Mouse (Mus musculus) left cerebral cortex, postnatal 36 days (tissue): ENCODE measurements around the gene Chil1. TPM values are rescaled to one million over a fixed set of nuclear protein-coding genes. Genes with fewer than 3 reads are reported as not detected.

Source experiments
- total RNA-seq, 2 experiments: library from RNA; stranded (reverse); gene quantifications; 2 replicates each; pipeline ENCODE4 v1.2.3; 2021

Gene Chil1
- total RNA-seq, 2 experiments from 2014 or later: 12.0 to 12.4 TPM

Other genes with a start within 250 kb of the Chil1 start
- gene Fmod, start 144.9 kb upstream of the Chil1 start, total RNA-seq: 10 to 100 TPM; 12.7 to 22.2 TPM
- 10 to 100 TPM; 12.4 to 44.2 TPM for gene Btg2, start 103.1 kb upstream of the Chil1 start, total RNA-seq
- under 1 TPM; 0.23 to 0.30 TPM for gene Chit1, start 70.9 kb upstream of the Chil1 start, total RNA-seq
- gene Mybph, start 11.3 kb downstream of the Chil1 start, total RNA-seq: under 1 TPM in 1 of 2 experiments, not detected in 1; 0.27 TPM
- gene Adora1, start 53.3 kb downstream of the Chil1 start, total RNA-seq: 100 to 1,000 TPM; 175 to 206 TPM
- gene Myog, start 107.8 kb downstream of the Chil1 start, total RNA-seq: not detected
- 10 to 100 TPM; 48.4 to 49.5 TPM for gene Ppfia4, start 150.8 kb downstream of the Chil1 start, total RNA-seq
- gene Tmem183a, start 179.8 kb downstream of the Chil1 start, total RNA-seq: 10 to 100 TPM; 80.1 to 87.0 TPM
- not detected for gene 4933406M09Rik, start 203.8 kb downstream of the Chil1 start, total RNA-seq
- 10 to 100 TPM; 18.9 to 19.9 TPM for gene Cyb5r1, start 223.4 kb downstream of the Chil1 start, total RNA-seq
- 10 to 100 TPM; 60.2 to 62.8 TPM for gene Adipor1, start 233.2 kb downstream of the Chil1 start, total RNA-seq